Mouse (Mus musculus) natural killer cell, adult 2 months (primary cell): ENCODE results near the gene Homer3.

Experiments used
- DNase-seq, 2 experiments: peaks; one replicate each; pipeline ENCODE4 v3.0.0; 2022; ENCODE audit warnings: low spot score in 2 of 2

Gene Homer3

GRCm38 (mm10) chr8:70332878-70333202, 50.2 kb downstream of the Homer3 start:
- DNase-seq, result no peak

- DNase-seq, result peak; percentile 64 to 79
These were observed 56.3 kb downstream of the Homer3 start for GRCm38 (mm10) chr8:70338931-70339330.

- no peak for DNase-seq
These were observed 58.0 kb downstream of the Homer3 start for GRCm38 (mm10) chr8:70340659-70341058.

- DNase-seq, result peak; percentile 82 to 93
These were observed 59.4 kb downstream of the Homer3 start for GRCm38 (mm10) chr8:70342007-70342406.

GRCm38 (mm10) chr8:70343076-70343475, 60.4 kb downstream of the Homer3 start:
- no peak for DNase-seq

GRCm38 (mm10) chr8:70343696-70344095, 61.1 kb downstream of the Homer3 start:
- peak; percentile 36 to 39 for DNase-seq
